Mouse (Mus musculus): ENCODE results near the gene Map3k20. TPM values are rescaled to one million over a fixed set of nuclear protein-coding genes. Genes with fewer than 3 reads are reported as not detected.

The Map3k20 gene
- total RNA-seq, 2 experiments from 2014 or later, result 29.5 to 40.1 TPM

DNA sequence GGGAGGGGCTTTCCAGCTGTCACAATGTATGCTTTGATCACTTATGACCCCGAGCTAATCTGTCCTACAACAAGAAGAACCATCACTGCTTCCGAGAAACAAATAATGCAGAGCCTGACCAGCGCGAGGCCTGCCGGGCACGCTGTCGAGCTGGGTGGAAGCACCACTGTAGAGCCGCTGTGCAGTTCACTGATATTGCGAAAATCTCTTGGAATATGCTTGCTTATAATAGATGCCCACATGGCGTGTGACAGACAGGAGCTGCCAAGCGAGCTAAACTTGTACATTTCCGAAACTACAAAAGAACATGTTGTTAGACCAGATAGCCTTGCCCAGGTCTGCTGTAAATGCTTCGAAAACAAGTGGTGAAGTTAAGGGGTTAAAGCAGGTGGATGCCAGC lies 86.7 kb downstream of the Map3k20 start:
- no peak for DNase-seq (ENCODE audit: low spot score in 2 of 2)

DNA sequence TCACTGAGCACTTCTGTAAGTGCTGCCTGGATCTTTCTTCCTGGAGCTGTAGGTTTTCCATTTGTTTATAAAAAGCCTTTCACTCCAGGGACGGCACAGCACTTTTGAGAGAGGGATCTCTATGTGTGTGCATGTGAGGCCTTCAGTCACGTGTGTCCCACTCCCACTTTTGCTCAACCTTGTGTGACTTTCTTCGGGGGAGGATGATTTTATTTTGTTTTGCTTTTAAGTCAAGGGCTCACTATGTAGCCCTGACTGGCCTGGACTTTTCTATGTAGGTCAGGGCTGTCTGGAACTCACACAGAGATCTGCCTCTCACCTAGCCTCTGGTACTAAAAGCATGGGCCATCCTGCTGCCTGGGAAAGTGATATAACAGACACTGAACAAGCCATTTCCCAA lies 88.6 kb downstream of the Map3k20 start:
- DNase-seq (ENCODE audit: low spot score in 2 of 2), result no peak

DNA sequence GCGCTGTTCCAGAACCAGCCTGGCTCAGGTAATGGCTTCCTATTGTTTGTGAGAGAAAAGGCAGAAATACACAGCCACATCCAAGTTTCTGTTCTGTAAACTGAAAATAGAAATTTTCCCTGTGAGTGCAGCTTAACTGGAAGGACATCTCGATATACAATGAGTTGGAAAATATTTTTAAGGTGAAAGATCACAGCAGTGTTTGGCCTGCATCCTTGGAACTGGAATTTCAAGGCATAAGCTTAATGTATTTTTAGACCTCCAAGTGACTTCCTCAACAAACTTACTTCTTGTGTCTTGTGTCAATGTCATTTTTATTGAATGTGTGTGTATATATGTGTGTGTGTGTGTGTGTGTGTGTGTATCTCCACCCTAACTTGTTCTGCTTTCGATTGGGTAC lies 90.4 kb downstream of the Map3k20 start:
- DNase-seq (ENCODE audit: low spot score in 2 of 2), result no peak

DNA sequence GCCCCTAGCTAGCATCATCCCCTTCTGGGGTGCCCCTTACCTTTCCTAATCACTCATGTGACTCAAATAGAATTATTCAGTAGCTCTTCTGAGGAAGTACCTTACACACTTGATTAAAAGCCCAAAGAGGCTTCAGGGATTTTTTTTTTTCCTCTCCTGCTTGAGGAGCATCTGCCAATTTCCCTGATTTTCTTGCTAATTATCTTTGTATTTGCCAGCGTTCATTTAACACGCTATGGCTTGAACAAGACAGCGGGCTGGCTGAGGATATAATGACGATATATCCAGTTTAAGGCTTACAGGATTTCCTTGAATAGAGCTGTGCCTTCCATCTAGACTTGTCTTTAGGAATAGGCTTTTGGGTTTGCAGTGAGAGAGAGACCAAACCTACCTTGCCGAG lies 91.5 kb downstream of the Map3k20 start:
- DNase-seq (ENCODE audit: low spot score in 2 of 2), result no peak

DNA sequence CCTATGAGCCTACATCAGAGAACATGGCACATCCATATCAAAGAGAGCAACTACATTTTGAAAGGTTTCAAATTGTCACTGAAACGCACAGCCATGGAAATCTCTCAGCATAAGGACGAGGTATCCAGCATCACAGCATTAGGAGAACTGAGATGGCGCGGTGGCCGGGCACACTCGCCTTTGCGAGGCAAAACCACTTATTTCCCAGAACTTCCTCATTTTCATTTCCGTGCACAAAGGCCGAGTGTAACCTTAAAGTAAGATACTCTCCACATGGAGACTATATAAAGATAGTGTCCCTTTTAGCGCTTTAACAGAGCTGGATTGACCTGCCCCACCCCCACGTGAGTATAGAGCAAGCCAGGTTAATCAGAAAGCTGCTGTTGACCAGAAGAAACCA lies 94.0 kb downstream of the Map3k20 start:
- no peak for DNase-seq (ENCODE audit: low spot score in 2 of 2)

DNA sequence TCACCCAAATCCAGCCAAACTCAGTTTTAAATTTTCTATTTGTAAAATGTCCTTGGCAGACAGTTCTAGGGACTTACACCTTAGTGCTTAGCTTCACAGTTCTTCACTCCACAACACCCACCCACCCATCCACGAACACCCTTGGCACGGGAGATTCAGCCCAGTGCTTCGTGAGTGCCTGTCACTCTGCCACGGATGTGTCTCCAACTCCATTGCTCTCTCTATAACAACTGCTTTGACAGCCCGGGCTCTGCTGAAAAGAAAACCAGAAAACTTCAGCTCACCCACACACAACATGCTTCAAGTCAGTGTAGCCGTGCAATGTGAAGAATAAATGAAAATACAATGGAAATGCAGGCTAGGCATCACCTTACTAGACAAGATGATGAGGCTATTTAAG lies 97.2 kb downstream of the Map3k20 start:
- no peak for DNase-seq (ENCODE audit: low spot score in 2 of 2)

DNA sequence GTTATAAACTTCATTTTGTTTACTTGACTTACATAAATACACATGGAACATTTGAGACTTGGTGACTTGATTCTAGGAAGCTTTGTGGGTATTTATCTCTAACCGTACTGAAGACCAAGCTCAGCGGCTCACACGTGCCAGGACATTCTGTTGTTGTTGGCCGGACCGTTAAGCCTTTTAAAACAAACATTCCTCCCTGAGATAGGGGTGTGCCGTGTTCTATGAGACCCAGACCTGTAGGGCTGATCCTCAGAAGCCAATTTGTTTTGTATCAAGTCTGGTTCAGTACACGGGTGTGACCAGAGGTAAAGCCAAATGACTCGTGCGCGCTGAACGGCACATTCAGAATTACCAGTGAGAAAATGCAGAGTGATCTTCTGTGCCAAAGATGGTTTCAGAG lies 97.9 kb downstream of the Map3k20 start:
- DNase-seq (ENCODE audit: low spot score in 2 of 2), result no peak

DNA sequence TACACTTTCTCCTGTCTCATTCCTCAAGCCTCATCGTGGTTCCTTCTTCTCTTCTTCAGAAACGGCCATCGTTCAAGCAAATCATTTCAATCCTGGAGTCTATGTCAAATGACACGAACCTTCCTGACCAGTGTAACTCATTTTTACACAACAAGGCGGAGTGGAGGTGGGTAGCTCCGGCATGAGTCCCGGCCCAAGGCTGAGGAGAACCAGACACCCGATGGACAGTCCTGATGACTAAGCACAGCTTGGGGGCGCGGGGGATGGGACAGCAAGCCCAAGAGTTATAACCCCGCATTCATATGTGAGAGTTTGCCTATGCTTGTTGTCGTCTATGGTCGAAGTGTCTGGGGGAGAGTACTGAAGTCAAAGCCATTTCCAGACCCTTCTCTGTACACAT lies 104.0 kb downstream of the Map3k20 start:
- no peak for DNase-seq (ENCODE audit: low spot score in 2 of 2)

DNA sequence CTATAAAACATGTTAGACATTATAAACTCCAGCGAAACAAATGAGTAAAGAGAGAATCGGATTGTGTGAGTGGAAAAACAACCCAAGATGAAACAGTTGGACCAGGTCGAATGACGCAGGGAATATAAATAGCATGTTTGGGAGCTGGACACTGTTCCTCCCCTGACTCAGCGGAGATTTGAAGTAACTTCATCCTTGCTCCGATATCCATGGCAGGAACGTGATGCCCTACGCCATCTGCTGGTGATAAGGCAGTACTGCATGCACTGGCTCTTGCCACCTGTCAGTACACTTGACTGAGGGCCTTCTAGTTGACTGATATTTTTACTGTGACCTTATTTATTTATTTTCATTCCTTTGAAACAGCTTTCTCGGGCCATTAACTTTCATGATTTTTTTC lies 104.5 kb downstream of the Map3k20 start:
- DNase-seq (ENCODE audit: low spot score in 2 of 2), result peak; percentile 81 to 82

DNA sequence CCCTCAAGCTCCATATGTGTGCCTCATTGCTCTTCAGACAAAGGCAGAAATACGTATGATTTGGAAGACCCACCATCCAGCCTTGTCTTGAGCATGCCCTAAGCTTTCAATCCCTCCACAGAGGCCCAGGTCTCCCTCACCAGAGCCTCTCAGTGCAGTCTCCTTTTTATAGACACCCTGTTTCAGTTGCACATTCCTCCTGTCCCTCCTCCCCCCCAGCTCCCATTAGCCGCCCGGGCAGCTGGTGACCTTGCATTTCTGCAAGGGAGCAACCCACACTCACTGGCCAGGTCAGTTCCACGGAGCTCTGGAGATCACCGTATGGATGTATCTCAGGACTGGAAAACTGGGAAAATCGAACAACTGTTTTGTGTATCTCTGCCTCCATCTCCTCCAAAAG lies 105.0 kb downstream of the Map3k20 start:
- peak in 1 of 2 experiments; percentile 39 for DNase-seq (ENCODE audit: low spot score in 2 of 2)

DNA sequence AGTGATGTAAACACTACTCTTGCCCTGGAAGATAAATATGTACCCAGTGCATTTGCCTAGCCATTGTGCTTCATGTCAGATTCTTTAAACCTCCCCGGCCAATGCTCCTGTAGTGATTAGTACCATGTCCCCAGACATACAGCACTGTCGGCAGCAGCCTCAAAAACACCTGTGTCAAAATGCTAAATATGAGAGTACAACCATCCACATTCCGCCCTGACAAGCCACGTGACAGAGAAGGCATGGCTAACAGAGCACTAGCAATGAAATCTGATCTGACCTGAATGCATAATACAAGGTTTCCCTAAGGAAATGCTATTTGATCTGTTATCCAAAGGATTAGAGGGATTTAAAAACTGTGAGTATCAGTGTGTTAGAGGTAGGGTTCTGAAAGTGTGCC lies 105.6 kb downstream of the Map3k20 start:
- DNase-seq (ENCODE audit: low spot score in 2 of 2), result no peak

DNA sequence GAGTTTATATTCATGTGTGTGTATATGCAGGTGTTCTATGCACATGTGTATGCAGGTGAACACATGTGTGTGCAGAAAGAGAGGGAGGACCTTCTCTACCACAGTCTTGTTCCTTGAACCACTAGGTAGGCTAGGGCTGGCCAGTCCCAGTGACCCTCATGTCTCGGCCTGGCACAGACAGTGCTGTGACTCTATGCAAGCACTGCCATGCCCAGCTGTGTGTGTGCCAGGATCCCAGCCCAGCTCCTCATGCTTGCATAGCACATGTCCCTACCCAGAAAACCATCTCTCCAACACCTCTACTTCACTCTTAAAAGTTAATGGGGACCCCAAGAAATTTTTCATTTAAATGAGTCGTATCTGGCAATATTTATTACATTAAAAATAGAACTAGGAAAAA lies 106.3 kb downstream of the Map3k20 start:
- no peak for DNase-seq (ENCODE audit: low spot score in 2 of 2)

DNA sequence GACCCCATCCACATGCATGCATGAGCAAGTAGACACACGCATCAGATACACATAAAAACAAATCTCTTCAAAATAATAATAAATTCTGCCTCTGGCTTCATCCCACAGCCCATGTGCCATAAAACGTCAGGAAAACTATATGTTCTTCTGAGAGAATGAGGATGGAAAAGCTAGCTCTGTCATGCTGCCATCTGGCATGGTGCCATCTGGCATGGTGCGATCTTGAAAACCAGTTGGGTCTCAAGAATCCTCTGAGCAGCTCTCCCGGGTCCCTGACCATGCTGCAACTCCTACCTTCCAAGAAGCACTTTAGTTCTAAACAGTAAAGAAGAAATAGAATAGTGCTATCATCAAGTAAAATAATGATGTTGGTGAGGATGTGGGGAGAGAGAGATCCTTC lies 106.9 kb downstream of the Map3k20 start:
- DNase-seq (ENCODE audit: low spot score in 2 of 2), result no peak

DNA sequence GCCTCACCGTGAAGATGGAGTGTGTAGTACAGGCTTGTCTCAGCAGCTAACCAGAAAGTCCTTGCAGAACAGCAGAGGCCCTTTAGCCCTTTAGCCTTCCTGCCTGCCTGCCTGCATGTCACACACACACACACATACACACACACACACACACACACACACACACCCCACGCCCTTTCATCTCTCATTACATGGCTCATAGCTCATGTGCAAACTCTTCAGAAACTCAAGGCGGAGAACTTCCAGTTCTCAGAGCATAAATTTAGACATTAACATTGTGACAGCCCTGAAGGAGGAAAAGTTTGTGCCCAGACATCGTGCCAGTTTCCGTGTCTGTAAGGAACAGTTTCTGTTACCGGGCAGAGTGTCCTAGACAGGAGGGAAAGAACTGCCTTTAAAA lies 111.5 kb downstream of the Map3k20 start:
- no peak for DNase-seq (ENCODE audit: low spot score in 2 of 2)

DNA sequence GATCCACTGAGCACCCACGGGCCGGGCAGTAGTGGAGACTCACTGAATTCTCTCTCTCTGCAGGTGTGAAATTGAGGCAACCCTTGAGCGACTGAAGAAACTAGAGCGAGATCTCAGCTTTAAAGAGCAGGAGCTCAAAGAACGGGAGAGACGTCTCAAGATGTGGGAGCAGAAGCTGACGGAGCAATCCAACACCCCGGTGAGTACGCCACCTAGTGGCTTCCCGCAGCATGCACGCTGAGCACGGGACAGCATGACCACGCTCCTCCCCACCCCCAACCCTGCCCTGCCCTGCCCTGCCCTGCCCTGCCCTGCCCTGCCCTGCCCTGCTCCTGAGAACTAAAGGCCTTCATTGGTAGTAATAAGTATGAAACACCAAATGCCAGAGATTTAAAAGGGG lies 112.8 kb downstream of the Map3k20 start:
- DNase-seq (ENCODE audit: low spot score in 2 of 2), result peak; percentile 71 to 73

DNA sequence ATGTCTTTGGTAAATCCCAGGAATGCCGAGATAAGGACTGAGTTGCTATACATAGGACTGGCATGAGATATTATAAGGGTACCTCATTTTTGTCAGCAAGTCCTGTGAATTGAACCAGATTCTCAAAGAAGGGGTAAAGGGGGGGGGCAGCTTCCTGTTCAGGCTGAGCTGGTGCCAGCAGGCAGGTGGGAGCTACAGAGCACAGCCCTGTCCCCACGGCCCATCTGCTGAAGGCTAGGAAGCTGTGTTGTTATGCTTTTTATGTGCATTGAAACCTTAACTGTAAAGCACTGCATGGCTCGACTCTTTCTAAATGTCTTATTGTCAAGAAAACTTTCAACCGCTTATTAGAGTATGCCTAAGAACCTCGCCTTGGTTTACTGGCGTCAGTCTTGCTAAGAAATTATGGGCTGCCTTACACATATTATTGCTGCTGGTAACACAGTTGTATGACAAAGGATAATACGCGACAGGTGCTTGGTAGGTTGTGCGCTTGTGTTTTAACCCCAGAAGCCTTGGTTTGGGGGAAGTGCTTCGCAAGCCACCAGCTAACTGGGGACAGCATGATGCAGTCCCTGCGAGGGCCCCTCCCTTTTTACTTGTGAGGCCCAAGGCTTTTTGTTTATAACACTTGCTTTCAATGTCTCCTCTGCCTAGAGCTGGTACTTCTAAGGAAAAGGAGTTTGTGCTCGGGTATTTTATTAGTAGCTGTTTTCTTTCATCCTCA lies 114.2 kb downstream of the Map3k20 start:
- DNase-seq (ENCODE audit: low spot score in 2 of 2), result no peak

DNA sequence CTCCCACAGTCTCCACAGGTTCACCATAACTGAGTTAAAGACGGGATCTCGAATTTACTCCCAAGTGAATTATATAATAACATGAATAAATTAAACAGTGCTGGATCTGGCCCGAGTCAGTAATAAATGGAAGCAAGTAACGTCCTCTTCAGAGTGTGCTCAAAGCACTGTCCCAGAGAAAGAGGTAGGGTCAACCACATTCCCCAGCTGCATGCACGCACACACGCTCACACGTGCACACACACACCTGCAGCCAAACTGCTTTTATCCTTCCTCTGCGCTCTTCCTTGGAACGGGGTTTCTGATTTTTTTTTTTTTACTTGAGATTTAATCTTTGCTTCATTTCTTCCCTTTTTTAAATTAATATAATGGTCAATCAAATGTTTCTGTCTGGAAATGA lies 115.9 kb downstream of the Map3k20 start:
- no peak for DNase-seq (ENCODE audit: low spot score in 2 of 2)

DNA sequence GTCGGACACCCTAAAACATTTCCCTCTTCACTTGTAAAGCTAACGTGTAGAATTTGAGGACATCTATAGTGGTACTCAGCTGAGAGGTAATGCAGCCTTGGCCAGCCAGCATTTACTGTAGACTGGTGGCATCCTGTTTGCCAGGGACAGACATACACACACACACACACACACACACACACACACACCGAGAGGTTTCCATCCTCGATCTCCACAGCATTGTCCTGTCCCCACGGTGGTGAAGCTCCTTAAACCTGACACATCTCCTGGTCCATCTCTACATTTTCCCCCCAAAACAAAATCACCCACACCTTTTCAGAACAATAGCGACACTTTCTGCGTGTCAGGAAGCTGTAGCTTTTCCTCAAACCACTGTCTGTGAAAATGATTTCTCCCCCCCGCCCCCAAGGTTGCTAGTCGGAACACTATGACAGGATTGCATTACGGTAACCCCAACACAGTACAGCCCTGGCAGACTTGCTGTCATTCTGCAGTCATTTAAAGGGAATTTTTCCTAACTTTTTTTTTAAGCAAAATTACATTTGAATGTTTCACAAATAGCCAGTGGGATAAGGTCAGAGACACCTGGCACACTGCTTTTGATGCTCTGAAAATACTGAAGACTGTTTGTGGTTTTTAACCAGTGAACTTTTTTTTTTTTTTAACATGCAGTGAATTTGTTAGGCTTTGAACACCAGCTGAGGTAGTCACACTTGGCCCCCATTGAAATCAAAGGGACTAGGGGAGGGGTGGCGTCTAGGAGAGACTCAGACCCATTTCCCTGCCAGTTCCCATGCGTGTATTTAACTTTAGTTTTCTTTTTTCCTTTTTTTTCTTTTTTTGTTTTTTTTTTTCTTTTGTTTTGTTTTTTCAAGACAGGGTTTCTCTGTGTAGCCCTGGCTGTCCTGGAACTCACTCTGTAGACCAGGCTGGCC lies 120.5 kb downstream of the Map3k20 start:
- DNase-seq (ENCODE audit: low spot score in 2 of 2), result no peak

DNA sequence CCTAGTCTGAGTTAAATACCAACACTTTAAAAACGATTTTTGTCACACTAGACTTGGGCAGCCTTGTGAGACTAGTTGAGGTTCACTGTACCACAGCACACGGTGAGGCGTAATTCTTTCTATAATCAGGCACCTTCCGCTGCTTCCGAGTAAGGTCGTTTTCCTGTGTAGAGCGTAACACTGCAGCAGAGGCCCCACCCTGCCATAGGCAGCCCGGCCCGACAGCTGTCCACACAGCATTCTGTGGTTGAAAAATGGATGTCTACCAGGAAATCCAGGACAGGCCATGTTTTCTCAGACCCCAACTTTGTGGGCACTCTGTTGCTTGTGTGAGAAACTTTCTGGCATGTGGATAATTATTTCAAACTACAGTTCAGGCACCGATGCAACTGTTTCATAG lies 121.3 kb downstream of the Map3k20 start:
- no peak for DNase-seq (ENCODE audit: low spot score in 2 of 2)

DNA sequence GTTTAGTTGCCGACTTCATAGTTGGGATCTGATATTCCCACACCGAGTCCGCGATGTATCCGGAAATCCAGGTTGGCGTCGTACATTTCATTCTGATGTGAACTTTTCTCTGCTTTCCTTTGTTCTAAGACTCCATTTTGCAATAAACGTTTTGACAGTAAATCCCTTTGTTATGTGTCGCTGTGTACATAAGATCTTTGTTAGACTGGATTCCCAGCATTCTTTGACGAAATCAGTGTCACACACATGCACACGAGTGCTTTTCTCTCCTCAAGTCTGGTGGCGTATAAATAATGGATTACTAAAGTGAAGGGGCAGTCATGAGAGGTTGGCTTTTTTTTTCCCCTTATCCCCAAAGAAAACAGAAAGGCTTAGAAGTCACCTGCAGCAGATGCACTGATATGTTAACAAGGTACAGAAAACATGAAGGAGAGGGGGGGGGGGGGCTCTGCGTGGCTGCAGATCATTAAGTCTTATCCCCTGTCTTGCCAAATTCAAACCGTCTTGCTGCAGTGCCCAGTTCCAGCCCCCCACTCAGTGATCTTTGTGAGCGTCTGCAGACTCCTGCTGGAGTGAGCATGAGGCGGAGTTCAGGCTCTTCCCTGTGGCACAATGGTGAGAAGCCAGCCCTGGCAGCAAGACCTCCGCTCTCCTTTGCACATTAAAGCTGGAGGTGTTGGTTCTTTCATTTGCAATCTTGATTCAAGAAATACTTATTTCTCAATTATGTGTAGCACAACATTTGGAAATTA lies 122.1 kb downstream of the Map3k20 start:
- DNase-seq (ENCODE audit: low spot score in 2 of 2), result no peak

DNA sequence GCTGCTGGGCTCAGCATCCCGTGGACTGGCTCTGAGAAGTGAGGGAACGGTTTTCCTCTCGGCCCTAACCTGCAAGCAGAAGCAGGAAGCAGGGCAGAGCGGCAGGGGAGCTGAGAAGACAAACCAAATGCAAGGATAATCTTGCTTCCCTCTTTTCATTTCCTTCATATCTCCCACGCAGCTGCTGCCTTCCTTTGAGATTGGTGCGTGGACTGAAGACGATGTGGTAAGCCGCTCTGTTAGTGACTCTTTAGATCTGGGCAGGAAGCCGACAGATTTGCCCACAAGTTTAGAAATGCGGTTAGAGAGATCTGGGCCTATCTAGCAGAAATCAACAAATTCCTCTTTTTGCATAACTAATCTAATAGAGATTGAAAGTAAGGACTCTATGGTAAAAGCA lies 124.5 kb downstream of the Map3k20 start:
- DNase-seq (ENCODE audit: low spot score in 2 of 2), result no peak

DNA sequence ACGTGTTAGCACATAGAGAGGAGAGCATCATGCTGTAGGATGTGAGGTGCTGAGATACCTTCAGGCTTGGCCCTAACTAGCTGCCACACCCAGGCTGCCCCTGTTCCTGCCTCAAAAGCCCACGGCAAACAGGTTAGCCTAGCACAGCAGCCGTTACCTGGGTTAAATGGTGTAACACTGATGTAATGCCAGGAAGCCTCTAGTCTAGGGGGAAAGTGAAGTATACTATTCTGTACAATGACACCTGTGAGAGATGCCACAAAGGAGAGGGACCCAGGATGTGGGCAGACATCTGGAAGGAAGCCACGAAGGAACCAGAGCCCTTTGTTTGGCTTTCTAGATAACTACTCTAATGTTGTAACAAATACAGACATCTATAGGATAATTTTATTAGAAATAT lies 126.8 kb downstream of the Map3k20 start:
- no peak for DNase-seq (ENCODE audit: low spot score in 2 of 2)

Measured in adrenal gland, adult 18-20 months (tissue).